Comparison of ENCODE assay signal across 8 mouse cellular contexts in the genomic region with DNA sequence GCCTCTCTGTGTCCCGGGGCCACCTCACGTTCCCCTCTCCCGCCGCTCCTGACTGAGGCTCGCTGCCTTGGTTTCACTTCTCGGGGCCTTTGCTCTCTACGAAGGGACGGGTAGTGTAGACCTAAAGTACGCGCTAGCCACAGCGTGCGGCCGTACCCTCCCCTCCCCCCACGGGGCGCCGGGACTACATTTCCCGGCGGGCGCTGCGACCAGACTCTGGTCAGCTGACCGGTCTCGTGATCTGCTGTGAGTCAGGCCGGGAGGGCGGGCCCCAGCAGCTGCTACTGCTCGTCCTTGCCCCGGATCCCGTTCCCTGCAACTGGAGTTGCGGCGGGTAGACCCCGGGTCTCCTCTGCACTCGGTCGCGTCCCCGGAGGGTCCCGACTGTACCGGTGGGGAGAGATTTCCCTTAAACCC. TPM values are rescaled to one million over a fixed set of nuclear protein-coding genes. Genes with fewer than 3 reads are reported as not detected.
A peak's percentile ranks its signal among the peaks of the same experiment; 100 is the strongest.
DNase-seq lines count a peak whose midpoint lies in the region; ATAC-seq and TF ChIP-seq lines count a peak whose summit lies in the region.

No protein-coding gene starts in this region.

- H3K27me3 ChIP-seq in embryonic facial prominence, embryonic 11.5 days (ENCODE audit: control insufficient read depth, insufficient read depth, low read length): no peaks in the 10 kb centered on the region
- H3K27me3 ChIP-seq in kidney, adult 2 months (replicated peaks; ENCODE audit: control insufficient read depth, insufficient read depth, low read length): no peaks in the 10 kb centered on the region
- no peaks in the 10 kb centered on the region for H3K27me3 ChIP-seq in limb, embryonic 13.5 days
- no peaks in the 10 kb centered on the region for H3K27me3 ChIP-seq in midbrain, embryonic 15.5 days (replicated peaks)

- no peaks in the 10 kb centered on the region for H3K4me1 ChIP-seq in embryonic facial prominence, embryonic 11.5 days (ENCODE audit: control insufficient read depth, insufficient read depth, low read length)
- H3K4me1 ChIP-seq in kidney, adult 2 months (ENCODE audit: control insufficient read depth, insufficient read depth, low read length): 0 out of 2 replicates have a peak, but pooled peaks cover 3% of the 10 kb centered on the region
- H3K4me1 ChIP-seq in limb, embryonic 13.5 days: peaks cover 26% of the 10 kb centered on the region
- peaks cover 38% of the 10 kb centered on the region for H3K4me1 ChIP-seq in midbrain, embryonic 15.5 days

- no peaks in the 10 kb centered on the region for H3K9me3 ChIP-seq in embryonic facial prominence, embryonic 11.5 days (replicated peaks; ENCODE audit: control insufficient read depth, low read length)
- H3K9me3 ChIP-seq in limb, embryonic 13.5 days: no peaks in the 10 kb centered on the region
- no peaks in the 10 kb centered on the region for H3K9me3 ChIP-seq in midbrain, embryonic 15.5 days

- H3K4me2 ChIP-seq in embryonic facial prominence, embryonic 11.5 days (ENCODE audit: low read depth, low read length): peak overlapping the region; percentile 66
- peak overlapping the region; percentile 86 for H3K4me2 ChIP-seq in limb, embryonic 13.5 days (replicated peaks)
- peak overlapping the region; percentile 87 for H3K4me2 ChIP-seq in midbrain, embryonic 15.5 days

- peak; percentile 62 for TF ChIP-seq POLR2A in kidney, adult 2 months (IDR thresholded peaks at IDR 0.05; ENCODE audit: low read depth, low read length)

- under 1% methylated on average over 36 of the region's 36 CpGs for WGBS in embryonic facial prominence, embryonic 11.5 days
- under 1% methylated on average over 36 of the region's 36 CpGs for WGBS in kidney, adult 2 months
- WGBS in limb, embryonic 13.5 days: under 1% methylated on average over 34 of the region's 36 CpGs
- WGBS in midbrain, embryonic 15.5 days: under 1% methylated on average over 36 of the region's 36 CpGs

- ATAC-seq in embryonic facial prominence, embryonic 11.5 days (replicated peaks; ENCODE audit: insufficient number of reproducible peaks, low FRiP score, low TSS enrichment, low read depth): peak; percentile 84
- ATAC-seq in limb, embryonic 13.5 days (ENCODE audit: low FRiP score, low read depth): peak; percentile 91
- ATAC-seq in midbrain, embryonic 15.5 days (replicated peaks): peak; percentile 93

- no peak for TF ChIP-seq CTCF in kidney, adult 2 months (conservative IDR thresholded peaks at IDR 0.05; ENCODE audit: insufficient read depth, insufficient read length, low read depth, low read length)

- peak overlapping the region; percentile 97 for H3K27ac ChIP-seq in embryonic facial prominence, embryonic 11.5 days (replicated peaks; ENCODE audit: low read depth, low read length)
- H3K27ac ChIP-seq in kidney, adult 2 months (ENCODE audit: insufficient read depth, low read depth, low read length): peak overlapping the region; percentile 81
- H3K27ac ChIP-seq in limb, embryonic 13.5 days: peak overlapping the region; percentile 98
- H3K27ac ChIP-seq in midbrain, embryonic 15.5 days: peak overlapping the region; percentile 97

- peak overlapping the region; percentile 99 for H3K4me3 ChIP-seq in embryonic facial prominence, embryonic 11.5 days (ENCODE audit: low read depth, low read length)
- peak overlapping the region; percentile 84 for H3K4me3 ChIP-seq in kidney, adult 2 months (ENCODE audit: insufficient read depth, low read depth, low read length)
- peak overlapping the region; percentile 94 for H3K4me3 ChIP-seq in limb, embryonic 13.5 days
- H3K4me3 ChIP-seq in midbrain, embryonic 15.5 days: peak overlapping the region; percentile 71

- H3K9ac ChIP-seq in embryonic facial prominence, embryonic 11.5 days (replicated peaks; ENCODE audit: low read length): peak overlapping the region; percentile 87
- H3K9ac ChIP-seq in limb, embryonic 13.5 days: peak overlapping the region; percentile 81
- H3K9ac ChIP-seq in midbrain, embryonic 15.5 days: peak overlapping the region; percentile 69

- H3K36me3 ChIP-seq in embryonic facial prominence, embryonic 11.5 days (replicated peaks; ENCODE audit: control insufficient read depth, insufficient read depth, low read depth, low read length): peaks cover 3% of the 10 kb centered on the region
- peaks cover 21% of the 10 kb centered on the region for H3K36me3 ChIP-seq in kidney, adult 2 months (ENCODE audit: control insufficient read depth, insufficient read depth, low read length)
- peaks cover 41% of the 10 kb centered on the region for H3K36me3 ChIP-seq in limb, embryonic 13.5 days
- peaks cover 9% of the 10 kb centered on the region; the same call in 1 of the 2 replicates for H3K36me3 ChIP-seq in midbrain, embryonic 15.5 days (replicated peaks)

- DNase-seq in 3134 (ENCODE audit: extremely low read depth, insufficient read length, low spot score): peak; percentile 97
- peak; percentile 98 for DNase-seq in adrenal gland, postnatal 25 days
- peak; percentile 98 for DNase-seq in embryonic facial prominence, embryonic 11.5 days (ENCODE audit: low spot score)
- peak; percentile 100 for DNase-seq in heart, adult 11 months
- peak; percentile 99 for DNase-seq in kidney, adult 2 months
- peak; percentile 98 for DNase-seq in spleen, postnatal 10 days (ENCODE audit: low spot score in 2 of 2)

RNA-seq across cellular contexts. Expression of gene Srsf2, which starts 0.6 kb away (rescaled TPM):
- 254 and 258 TPM in 2 replicates for total RNA-seq in adrenal gland, postnatal 25 days (2021)
- 1,064 and 1,163 TPM in 2 replicates for polyA plus RNA-seq in embryonic facial prominence, embryonic 11.5 days (2014; fragmentation: Nextera tagmentation; extraction: Ambion mirVana)
- 214 and 336 TPM in 2 replicates for polyA plus RNA-seq in kidney, adult 2 months (2012; rRNA removed)
- polyA plus RNA-seq in limb, embryonic 13.5 days (2015; fragmentation: Nextera tagmentation; extraction: Ambion mirVana): 789 and 792 TPM in 2 replicates
- polyA plus RNA-seq in midbrain, embryonic 15.5 days (2015; fragmentation: Nextera tagmentation; extraction: Ambion mirVana): 535 and 551 TPM in 2 replicates

RNA-seq across cellular contexts. Expression of gene Mfsd11, which starts 1.3 kb away (rescaled TPM):
- total RNA-seq in adrenal gland, postnatal 25 days (2021): 39.6 and 41.7 TPM in 2 replicates
- 33.9 and 35.7 TPM in 2 replicates for polyA plus RNA-seq in embryonic facial prominence, embryonic 11.5 days (2014; fragmentation: Nextera tagmentation; extraction: Ambion mirVana)
- 44.9 and 48.5 TPM in 2 replicates for polyA plus RNA-seq in kidney, adult 2 months (2012; rRNA removed)
- polyA plus RNA-seq in limb, embryonic 13.5 days (2015; fragmentation: Nextera tagmentation; extraction: Ambion mirVana): 44.3 and 44.8 TPM in 2 replicates
- polyA plus RNA-seq in midbrain, embryonic 15.5 days (2015; fragmentation: Nextera tagmentation; extraction: Ambion mirVana): 51.5 and 51.8 TPM in 2 replicates

RNA-seq across cellular contexts. Expression of gene Jmjd6, which starts 10.3 kb away (rescaled TPM):
- total RNA-seq in adrenal gland, postnatal 25 days (2021): 28.4 and 38.5 TPM in 2 replicates
- 74.2 and 75.1 TPM in 2 replicates for polyA plus RNA-seq in embryonic facial prominence, embryonic 11.5 days (2014; fragmentation: Nextera tagmentation; extraction: Ambion mirVana)
- polyA plus RNA-seq in kidney, adult 2 months (2012; rRNA removed): 19.6 and 20.9 TPM in 2 replicates
- 76.6 and 82.6 TPM in 2 replicates for polyA plus RNA-seq in limb, embryonic 13.5 days (2015; fragmentation: Nextera tagmentation; extraction: Ambion mirVana)
- polyA plus RNA-seq in midbrain, embryonic 15.5 days (2015; fragmentation: Nextera tagmentation; extraction: Ambion mirVana): 73.8 and 75.1 TPM in 2 replicates

RNA-seq across cellular contexts. Expression of gene Mettl23, which starts 10.4 kb away (rescaled TPM):
- total RNA-seq in adrenal gland, postnatal 25 days (2021): 21.7 and 29.6 TPM in 2 replicates
- 67.0 and 67.8 TPM in 2 replicates for polyA plus RNA-seq in embryonic facial prominence, embryonic 11.5 days (2014; fragmentation: Nextera tagmentation; extraction: Ambion mirVana)
- 26.8 and 32.8 TPM in 2 replicates for polyA plus RNA-seq in kidney, adult 2 months (2012; rRNA removed)
- polyA plus RNA-seq in limb, embryonic 13.5 days (2015; fragmentation: Nextera tagmentation; extraction: Ambion mirVana): 72.2 and 79.0 TPM in 2 replicates
- polyA plus RNA-seq in midbrain, embryonic 15.5 days (2015; fragmentation: Nextera tagmentation; extraction: Ambion mirVana): 63.9 and 64.6 TPM in 2 replicates

RNA-seq across cellular contexts. Expression of gene Mxra7, which starts 25.7 kb away (rescaled TPM):
- total RNA-seq in adrenal gland, postnatal 25 days (2021): 26.0 and 44.7 TPM in 2 replicates
- polyA plus RNA-seq in embryonic facial prominence, embryonic 11.5 days (2014; fragmentation: Nextera tagmentation; extraction: Ambion mirVana): 18.1 and 21.9 TPM in 2 replicates
- 11.3 TPM in 2 replicates for polyA plus RNA-seq in kidney, adult 2 months (2012; rRNA removed)
- polyA plus RNA-seq in limb, embryonic 13.5 days (2015; fragmentation: Nextera tagmentation; extraction: Ambion mirVana): 17.1 and 20.2 TPM in 2 replicates
- 25.1 and 26.9 TPM in 2 replicates for polyA plus RNA-seq in midbrain, embryonic 15.5 days (2015; fragmentation: Nextera tagmentation; extraction: Ambion mirVana)

Comparison
In these comparisons a context has a peak if more than half of its experiments do, and no peak if none do; other contexts are left out.
1. Peak in every context shown above with its lines: DNase-seq, ATAC-seq, H3K4me3 ChIP-seq and H3K27ac ChIP-seq.